Mouse (Mus musculus) cerebellum, adult 11-12 months (tissue): ENCODE data around the gene Plcb1.
A peak's percentile ranks its signal among the peaks of the same experiment; 100 is the strongest.
"Not testable (repeated sequence)": the region's sequence is repeated elsewhere in the genome, so short reads cannot be mapped to it uniquely, and the experiment has no call there.

ENCODE experiments used
- DNase-seq: peaks from one replicate; pipeline ENCODE4 v3.0.0; 2022

Gene Plcb1

GRCm38 (mm10) chr2:134977641-134978040 lies 191.8 kb downstream of the Plcb1 start:
- DNase-seq = no peak

- no peak for DNase-seq
Measured at GRCm38 (mm10) chr2:134981394-134981793, 195.5 kb downstream of the Plcb1 start.

- no peak for DNase-seq
Measured at GRCm38 (mm10) chr2:134984884-134985283, 199.0 kb downstream of the Plcb1 start.

- peak; percentile 67 for DNase-seq
Measured at GRCm38 (mm10) chr2:134987978-134988377, 202.1 kb downstream of the Plcb1 start.

GRCm38 (mm10) chr2:134989650-134990292 lies 203.9 kb downstream of the Plcb1 start:
- no peak for DNase-seq

GRCm38 (mm10) chr2:135007134-135007533 lies 221.3 kb downstream of the Plcb1 start:
- no peak for DNase-seq

GRCm38 (mm10) chr2:135007885-135008284 lies 222.0 kb downstream of the Plcb1 start:
- not testable (repeated sequence) for DNase-seq

- DNase-seq = no peak
Measured at GRCm38 (mm10) chr2:135010371-135010770, 224.5 kb downstream of the Plcb1 start.

GRCm38 (mm10) chr2:135015501-135015900 lies 229.6 kb downstream of the Plcb1 start:
- no peak for DNase-seq

GRCm38 (mm10) chr2:135018275-135018674 lies 232.4 kb downstream of the Plcb1 start:
- DNase-seq = no peak

GRCm38 (mm10) chr2:135018708-135019107 lies 232.8 kb downstream of the Plcb1 start:
- no peak for DNase-seq

GRCm38 (mm10) chr2:135019588-135019987 lies 233.7 kb downstream of the Plcb1 start:
- no peak for DNase-seq

GRCm38 (mm10) chr2:135029288-135029687 lies 243.4 kb downstream of the Plcb1 start:
- DNase-seq = no peak

GRCm38 (mm10) chr2:135029700-135030099 lies 243.8 kb downstream of the Plcb1 start:
- no peak for DNase-seq

GRCm38 (mm10) chr2:135035640-135036260 lies 249.9 kb downstream of the Plcb1 start:
- no peak for DNase-seq

GRCm38 (mm10) chr2:135048791-135049190 lies 262.9 kb downstream of the Plcb1 start:
- DNase-seq = no peak

- no peak for DNase-seq
Measured at GRCm38 (mm10) chr2:135049283-135049682, 263.4 kb downstream of the Plcb1 start.

GRCm38 (mm10) chr2:135051540-135052288 lies 265.8 kb downstream of the Plcb1 start:
- no peak for DNase-seq

GRCm38 (mm10) chr2:135053391-135053790 lies 267.5 kb downstream of the Plcb1 start:
- DNase-seq = no peak

- no peak for DNase-seq
Measured at GRCm38 (mm10) chr2:135067419-135067818, 281.6 kb downstream of the Plcb1 start.

- no peak for DNase-seq
Measured at GRCm38 (mm10) chr2:135071349-135071748, 285.5 kb downstream of the Plcb1 start.

- no peak for DNase-seq
Measured at GRCm38 (mm10) chr2:135072503-135072902, 286.6 kb downstream of the Plcb1 start.

- DNase-seq = no peak
Measured at GRCm38 (mm10) chr2:135073014-135073413, 287.1 kb downstream of the Plcb1 start.

- DNase-seq = no peak
Measured at GRCm38 (mm10) chr2:135075375-135075774, 289.5 kb downstream of the Plcb1 start.
